Mouse (Mus musculus) heart, embryonic 14.5 days (tissue): ENCODE results near the gene Madcam1. TPM values are rescaled to one million over a fixed set of nuclear protein-coding genes. Genes with fewer than 3 reads are reported as not detected.

Experiments
- ATAC-seq: fragments of 200-750 bp; cut with Nextera tagmentation; 2 replicates; pipeline ENCODE4 v1.8.0; 2017; ENCODE audit warnings: low read depth, moderate TSS enrichment; ENCODE audit not compliant: insufficient number of reproducible peaks, insufficient read depth, low FRiP score
- H3K27ac ChIP-seq, 2 experiments: fragments of 200-500 bp in 1 of 2; fragments of 300-500 bp in 1 of 2; sonication (generic) in 1 of 2; replicated peaks in 1 of 2; 2 replicates each; pipeline ENCODE4 v1.5.1; 2012 to 2014; ENCODE audit warnings: low read depth in 2 of 2, low read length in 2 of 2, control low read depth in 1 of 2, mild to moderate bottlenecking in 1 of 2, mixed read lengths in 1 of 2; ENCODE audit not compliant: control insufficient read depth in 1 of 2, insufficient read depth in 1 of 2
- H3K27me3 ChIP-seq: fragments of 300-500 bp; sonication (generic); 2 replicates; pipeline ENCODE4 v1.6.1; 2014; ENCODE audit warnings: mild to moderate bottlenecking, low read length, control low read depth; ENCODE audit not compliant: control insufficient read depth, insufficient read depth
- H3K36me3 ChIP-seq: fragments of 300-500 bp; sonication (generic); 2 replicates; pipeline ENCODE4 v1.6.1; 2014; ENCODE audit warnings: mild to moderate bottlenecking, control low read depth, low read length, mixed read lengths; ENCODE audit not compliant: control insufficient read depth, insufficient read depth
- H3K4me1 ChIP-seq, 2 experiments: fragments of 200-500 bp in 1 of 2; fragments of 300-500 bp in 1 of 2; sonication (generic) in 1 of 2; 2 replicates each; pipeline ENCODE4 v1.6.1; 2012 to 2014; ENCODE audit warnings: low read length in 2 of 2, control low read depth in 1 of 2, mixed read lengths in 1 of 2; ENCODE audit not compliant: control insufficient read depth in 2 of 2, insufficient read depth in 2 of 2
- H3K4me2 ChIP-seq: fragments of 300-500 bp; sonication (generic); 2 replicates; pipeline ENCODE4 v1.6.1; 2014; ENCODE audit warnings: mild to moderate bottlenecking, low read length
- H3K4me3 ChIP-seq, 2 experiments: fragments of 200-500 bp in 1 of 2; fragments of 300-500 bp in 1 of 2; sonication (generic) in 1 of 2; 2 replicates each; pipeline ENCODE4 v1.5.1; 2012 to 2014; ENCODE audit warnings: low read length in 2 of 2, mild to moderate bottlenecking in 2 of 2, control low read depth in 1 of 2, low read depth in 1 of 2, moderate library complexity in 1 of 2; ENCODE audit not compliant: control insufficient read depth in 1 of 2, insufficient read depth in 1 of 2
- H3K9ac ChIP-seq: fragments of 300-500 bp; sonication (generic); 2 replicates; pipeline ENCODE4 v1.6.1; 2014; ENCODE audit warnings: mild to moderate bottlenecking, low read length
- H3K9me3 ChIP-seq: fragments of 300-500 bp; sonication (generic); 2 replicates; pipeline ENCODE4 v1.6.1; 2016; ENCODE audit warnings: low read length, control low read depth; ENCODE audit not compliant: control insufficient read depth
- WGBS: fragments of 180-500 bp; shearing (Covaris S2); extraction: QIAGEN DNeasy Blood & Tissue Kit; methylation state at CpG from one replicate; pipeline ENCODE4 v1.1.7; 2014; 5-methylcytosine and 5-hydroxymethylcytosine counted together
- polyA plus RNA-seq: library from polyadenylated mRNA; unstranded; fragments of >200 nt; fragmentation: Nextera tagmentation; extraction: Ambion mirVana; gene quantifications from 2 replicates; pipeline ENCODE4 v1.2.1, GENCODE M21; 2014

Madcam1 gene
- polyA plus RNA-seq, 1 experiment from 2014 or later = 1.00 TPM

DNA sequence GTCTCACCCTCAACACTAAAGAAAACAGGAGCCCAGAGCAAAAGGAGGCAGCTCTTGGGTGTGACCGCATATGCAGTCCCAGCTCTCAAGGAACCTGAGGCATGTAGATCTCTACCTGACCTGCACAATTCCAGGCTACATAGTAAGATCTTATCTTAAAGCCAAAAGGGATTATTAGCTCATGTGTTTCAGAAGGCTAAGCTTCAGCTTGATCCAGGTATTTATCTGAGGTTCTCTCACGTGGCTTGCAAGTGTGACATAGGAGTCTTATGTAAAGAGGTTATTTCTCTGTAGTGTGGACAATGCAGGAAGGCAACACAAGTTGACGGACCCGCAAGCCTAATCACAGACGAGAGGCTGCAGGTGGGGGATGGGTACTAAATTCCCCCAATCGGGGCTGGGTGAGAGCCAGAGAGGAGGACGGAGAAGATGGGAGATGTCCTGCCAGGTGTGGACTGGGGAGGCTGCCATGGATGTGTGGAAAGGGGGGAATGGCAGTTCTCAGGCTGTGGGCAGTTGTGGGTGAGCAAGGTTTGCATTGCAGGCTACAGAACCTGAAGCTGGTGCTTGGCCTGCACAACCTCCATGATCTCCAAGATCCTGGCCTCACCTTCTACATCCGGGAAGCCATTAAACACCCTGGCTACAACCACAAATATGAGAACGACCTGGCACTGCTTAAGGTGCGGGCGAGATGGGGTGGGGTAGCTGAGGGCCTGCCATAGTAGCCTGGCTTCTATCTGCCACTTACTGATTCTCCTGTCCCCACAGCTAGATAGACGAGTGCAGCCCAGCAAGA lies 29.4 kb downstream of the Madcam1 start:
- Histone ChIP-seq H3K4me1 (peaks cover 14 to 26% of the 10 kb centered on the region in 2 experiments), H3K9me3 (0 out of 2 replicates have a peak, but pooled peaks cover 5% of the 10 kb centered on the region), H3K27ac (no peak overlapping the region; a peak in 1 of 4 replicates), H3K36me3 (peaks cover 11% of the 10 kb centered on the region), H3K4me3 (no peak overlapping the region), H3K4me2 (no peak overlapping the region), H3K9ac (no peak overlapping the region), H3K27me3 (no peaks in the 10 kb centered on the region)
- ATAC-seq = no peak
- WGBS = 65% methylated on average over 12 of the region's 12 CpGs

DNA sequence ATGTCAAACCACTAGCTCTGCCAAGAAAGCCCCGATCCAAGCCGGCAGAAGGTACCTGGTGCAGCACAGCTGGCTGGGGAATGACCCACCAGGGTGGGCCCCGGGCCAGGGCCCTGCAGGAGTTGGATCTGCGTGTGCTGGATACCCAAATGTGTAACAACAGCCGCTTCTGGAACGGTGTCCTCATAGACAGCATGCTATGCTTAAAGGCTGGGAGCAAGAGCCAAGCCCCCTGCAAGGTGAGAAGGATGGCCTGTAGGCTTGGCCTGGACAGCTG lies 30.0 kb downstream of the Madcam1 start:
- Histone ChIP-seq H3K4me3 (no peak overlapping the region), H3K4me2 (no peak overlapping the region), H3K36me3 (peaks cover 5% of the 10 kb centered on the region), H3K27ac (peak overlapping the region in 1 of 2 experiments; percentile 1; a peak in 1 of 4 replicates), H3K4me1 (peaks cover 14 to 26% of the 10 kb centered on the region in 2 experiments), H3K9ac (no peak overlapping the region), H3K27me3 (no peaks in the 10 kb centered on the region), H3K9me3 (0 out of 2 replicates have a peak, but pooled peaks cover 5% of the 10 kb centered on the region)
- WGBS = 72% methylated on average over 6 of the region's 6 CpGs
- no peak for ATAC-seq

DNA sequence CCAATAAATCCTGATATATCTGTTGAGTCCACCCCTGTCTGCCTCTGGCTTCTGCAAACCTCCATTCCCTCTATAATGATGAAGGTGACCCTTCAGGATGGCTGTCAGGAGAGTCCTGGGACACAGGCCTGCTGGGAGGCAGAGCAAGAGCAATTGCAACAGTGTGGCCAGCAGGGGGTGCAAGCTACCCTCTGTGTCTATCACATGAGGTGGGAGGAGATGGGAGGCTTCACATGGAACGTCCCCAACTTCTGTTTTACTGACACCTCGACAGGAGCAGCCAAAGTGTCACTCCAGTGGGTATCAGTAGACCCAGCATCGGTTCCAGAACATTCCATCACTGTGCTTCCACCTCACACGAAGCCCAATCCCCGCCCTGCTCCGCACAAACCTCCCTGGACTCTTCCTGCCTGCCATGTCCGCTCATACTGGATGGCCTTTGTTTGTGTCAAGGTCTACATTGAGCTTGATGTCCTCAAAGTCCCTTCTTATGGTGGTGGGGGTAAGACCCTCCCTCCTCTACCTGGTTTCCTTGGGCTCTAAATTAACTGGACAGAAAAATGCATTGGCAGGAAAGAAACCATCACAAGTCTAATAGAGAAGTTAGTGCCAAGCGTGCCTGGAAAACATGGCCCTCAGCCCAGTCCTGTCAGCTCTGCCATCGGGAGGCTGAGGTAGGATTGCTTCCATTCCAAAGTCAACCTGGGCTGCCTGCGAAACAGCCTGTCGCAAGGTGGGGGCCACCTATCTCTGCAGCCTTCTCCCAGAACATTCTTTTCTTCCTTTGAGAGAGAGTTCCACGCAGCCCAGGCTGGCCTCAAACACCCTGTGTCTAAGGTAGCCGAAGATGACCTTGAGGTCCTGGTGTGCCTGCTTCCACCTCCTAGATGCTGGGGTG lies 31.1 kb downstream of the Madcam1 start:
- peak overlapping the region; percentile 81 to 83 for H3K27ac ChIP-seq
- H3K4me2 ChIP-seq = peak overlapping the region; percentile 3; the same call in 1 of the 2 replicates
- ATAC-seq = peak; percentile 49
- 52% methylated on average over 13 of the region's 13 CpGs for whole genome bisulfite sequencing
- 0 out of 2 replicates have a peak, but pooled peaks cover 5% of the 10 kb centered on the region for H3K9me3 ChIP-seq
- H3K4me1 ChIP-seq = peaks cover 14 to 26% of the 10 kb centered on the region in 2 experiments
- H3K4me3 ChIP-seq = no peak overlapping the region
- no peaks in the 10 kb centered on the region for H3K27me3 ChIP-seq
- H3K9ac ChIP-seq = peak overlapping the region; percentile 31; the same call in 1 of the 2 replicates
- H3K36me3 ChIP-seq = no peaks in the 10 kb centered on the region

DNA sequence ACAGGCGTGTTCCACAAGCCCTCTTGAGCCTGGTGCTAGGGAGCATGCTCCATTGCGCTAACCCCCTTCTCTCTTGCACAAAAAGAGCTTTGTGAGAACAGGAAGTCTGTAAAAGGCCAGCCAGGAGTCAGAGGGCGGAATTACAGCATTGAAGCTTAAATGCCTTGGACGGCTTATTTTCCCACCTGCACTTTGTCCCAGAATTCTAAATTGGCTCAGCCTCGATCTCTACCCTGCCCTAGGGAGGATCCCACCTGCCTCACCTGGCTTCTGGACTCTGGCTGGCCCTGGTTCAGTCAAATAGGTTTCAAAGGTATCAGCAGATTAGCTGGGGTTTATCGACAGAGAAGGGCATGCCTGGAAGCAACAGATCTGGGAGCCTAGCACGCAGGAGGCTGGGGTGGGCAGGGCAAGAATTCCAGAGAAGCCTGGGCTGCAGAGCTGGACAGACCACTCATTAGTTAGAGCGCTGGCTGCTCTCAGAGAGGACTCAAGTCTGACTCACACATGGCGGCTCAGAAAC lies 31.8 kb downstream of the Madcam1 start:
- no peaks in the 10 kb centered on the region for H3K36me3 ChIP-seq
- peaks cover 21 to 33% of the 10 kb centered on the region in 2 experiments for H3K4me1 ChIP-seq
- no peaks in the 10 kb centered on the region for H3K27me3 ChIP-seq
- 30% methylated on average over 9 of the region's 9 CpGs for WGBS
- H3K27ac ChIP-seq = peak overlapping the region; percentile 81 to 83
- ATAC-seq = peak; percentile 15; the same call in 1 of the 2 replicates
- H3K9ac ChIP-seq = peak overlapping the region; percentile 5; the same call in 1 of the 2 replicates
- H3K4me3 ChIP-seq = no peak overlapping the region
- H3K9me3 ChIP-seq = 0 out of 2 replicates have a peak, but pooled peaks cover 5% of the 10 kb centered on the region
- H3K4me2 ChIP-seq = peak overlapping the region; percentile 3; the same call in 1 of the 2 replicates

DNA sequence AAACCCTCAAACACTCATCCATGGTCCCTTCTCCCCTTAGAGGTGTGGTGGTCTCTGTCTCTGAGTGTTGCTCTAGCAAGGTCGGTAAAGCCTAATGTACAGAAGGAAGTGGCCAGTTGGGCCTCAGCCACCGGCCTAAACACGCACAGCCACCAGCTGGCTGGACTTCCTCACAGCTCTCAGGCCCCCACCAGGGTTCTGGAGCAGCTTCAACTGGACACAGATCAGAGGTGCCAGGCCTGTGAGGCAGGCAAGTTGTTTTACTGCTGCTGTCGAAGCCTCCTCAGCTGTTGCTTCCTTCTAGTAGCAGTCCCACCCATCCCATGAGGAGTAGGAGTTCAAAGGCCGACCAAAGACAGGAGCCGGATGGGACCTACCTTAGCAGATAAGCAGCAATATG lies 33.6 kb downstream of the Madcam1 start:
- 74% methylated on average over 6 of the region's 6 CpGs for WGBS
- H3K9me3 ChIP-seq = no peaks in the 10 kb centered on the region
- ATAC-seq = no peak
- H3K27ac ChIP-seq = no peak overlapping the region
- peaks cover 28 to 41% of the 10 kb centered on the region in 2 experiments for H3K4me1 ChIP-seq
- H3K27me3 ChIP-seq = no peaks in the 10 kb centered on the region
- no peak overlapping the region for H3K9ac ChIP-seq
- H3K36me3 ChIP-seq = no peaks in the 10 kb centered on the region
- H3K4me2 ChIP-seq = no peak overlapping the region
- H3K4me3 ChIP-seq = no peak overlapping the region

DNA sequence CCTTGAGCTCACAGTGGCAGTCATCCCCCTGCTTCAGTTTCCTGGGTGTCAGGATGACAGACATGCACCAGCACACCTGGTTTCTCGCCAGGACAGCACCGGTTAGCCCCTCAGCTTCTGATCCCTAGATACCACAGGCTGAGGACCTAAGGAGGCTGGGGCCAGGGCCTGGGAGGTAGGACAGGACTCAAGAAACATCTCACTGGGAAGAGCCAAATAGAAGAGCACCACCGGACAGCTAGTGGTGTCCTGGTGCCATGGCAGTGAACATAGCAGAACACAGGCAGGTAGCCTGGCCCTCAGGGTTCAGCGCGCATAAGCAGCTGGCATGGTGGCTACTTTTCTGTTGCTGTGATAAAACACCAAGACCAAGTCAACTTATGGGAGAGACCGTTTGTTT lies 34.1 kb downstream of the Madcam1 start:
- H3K9ac ChIP-seq = no peak overlapping the region
- no peaks in the 10 kb centered on the region for H3K9me3 ChIP-seq
- H3K36me3 ChIP-seq = no peaks in the 10 kb centered on the region
- H3K27me3 ChIP-seq = no peaks in the 10 kb centered on the region
- no peak overlapping the region for H3K27ac ChIP-seq
- H3K4me1 ChIP-seq = peaks cover 28 to 41% of the 10 kb centered on the region in 2 experiments
- no peak for ATAC-seq
- no peak overlapping the region for H3K4me3 ChIP-seq
- 93% methylated on average over 6 of the region's 6 CpGs for WGBS
- no peak overlapping the region for H3K4me2 ChIP-seq

DNA sequence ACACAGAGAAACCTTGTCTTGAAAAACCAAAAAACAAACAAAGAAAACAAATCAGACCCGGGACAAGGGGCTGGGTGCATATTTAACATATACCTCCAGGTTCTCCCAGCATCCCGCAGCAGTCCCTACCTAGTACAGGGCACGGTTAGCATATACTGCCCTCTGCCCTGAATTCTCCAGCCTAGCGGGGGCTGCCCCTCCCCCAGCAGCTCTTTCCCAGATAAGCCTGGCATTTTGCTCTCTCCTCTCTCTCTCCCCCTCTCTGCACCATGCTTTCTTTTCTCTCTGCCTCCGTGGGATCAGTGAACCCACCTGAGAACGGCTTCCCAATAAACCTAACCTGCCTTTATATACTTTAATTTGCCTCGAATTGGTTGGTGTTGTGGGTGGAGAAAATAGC lies 36.3 kb downstream of the Madcam1 start:
- WGBS = 23% methylated on average over 7 of the region's 7 CpGs
- no peaks in the 10 kb centered on the region for H3K36me3 ChIP-seq
- peak overlapping the region; percentile 41 for H3K4me2 ChIP-seq
- no peak overlapping the region for H3K4me3 ChIP-seq
- H3K27ac ChIP-seq = peak overlapping the region; percentile 47 to 86
- no peaks in the 10 kb centered on the region for H3K9me3 ChIP-seq
- 0 out of 2 replicates have a peak overlapping the region, but pooled peaks have one; percentile 56 for H3K9ac ChIP-seq
- no peaks in the 10 kb centered on the region for H3K27me3 ChIP-seq
- ATAC-seq = no peak
- peaks cover 29 to 34% of the 10 kb centered on the region in 2 experiments for H3K4me1 ChIP-seq
